Mouse (Mus musculus) limb, embryonic 12.5 days (tissue): ENCODE measurements around the gene Chd2. TPM values are rescaled to one million over a fixed set of nuclear protein-coding genes. Genes with fewer than 3 reads are reported as not detected.

ENCODE experiments used
- ATAC-seq: fragments of 200-750 bp; cut with Nextera tagmentation; 2 replicates; pipeline ENCODE4 v1.8.0; 2017; ENCODE audit warnings: low read depth, moderate TSS enrichment; ENCODE audit not compliant: insufficient number of reproducible peaks, insufficient read depth, low FRiP score, low TSS enrichment
- H3K27ac ChIP-seq: fragments of 300-500 bp; sonication (generic); 2 replicates; pipeline ENCODE4 v1.5.1; 2016; ENCODE audit warnings: mild to moderate bottlenecking, moderate library complexity
- H3K27me3 ChIP-seq: fragments of 300-500 bp; sonication (generic); 2 replicates; pipeline ENCODE4 v1.6.1; 2016; ENCODE audit warnings: mild to moderate bottlenecking, moderate library complexity
- H3K36me3 ChIP-seq: fragments of 300-500 bp; sonication (generic); 2 replicates; pipeline ENCODE4 v1.6.1; 2016; ENCODE audit warnings: mild to moderate bottlenecking, moderate library complexity
- H3K4me1 ChIP-seq: fragments of 300-500 bp; sonication (generic); replicated peaks from 2 replicates; pipeline ENCODE4 v1.6.1; 2016
- H3K4me2 ChIP-seq: fragments of 300-500 bp; sonication (generic); 2 replicates; pipeline ENCODE4 v1.6.1; 2016; ENCODE audit warnings: mild to moderate bottlenecking, moderate library complexity
- H3K4me3 ChIP-seq: fragments of 300-500 bp; sonication (generic); replicated peaks from 2 replicates; pipeline ENCODE4 v1.5.1; 2016; ENCODE audit warnings: mild to moderate bottlenecking
- H3K9ac ChIP-seq: fragments of 300-500 bp; sonication (generic); replicated peaks from 2 replicates; pipeline ENCODE4 v1.6.1; 2016; ENCODE audit warnings: mild to moderate bottlenecking, moderate library complexity
- H3K9me3 ChIP-seq: fragments of 300-500 bp; sonication (generic); 2 replicates; pipeline ENCODE4 v1.6.1; 2016; ENCODE audit warnings: mild to moderate bottlenecking, moderate library complexity
- WGBS: fragments of 180-500 bp; shearing (Covaris S2); methylation state at CpG from one replicate; pipeline ENCODE4 v1.1.7; 2016; 5-methylcytosine and 5-hydroxymethylcytosine counted together
- polyA plus RNA-seq: library from polyadenylated mRNA; unstranded; fragments of >200 nt; fragmentation: Nextera tagmentation; extraction: Ambion mirVana; gene quantifications from 2 replicates; pipeline ENCODE4 v1.2.1, GENCODE M21; 2016

Chd2 gene
- polyA plus RNA-seq: 66.8 and 70.3 TPM in 2 replicates

DNA sequence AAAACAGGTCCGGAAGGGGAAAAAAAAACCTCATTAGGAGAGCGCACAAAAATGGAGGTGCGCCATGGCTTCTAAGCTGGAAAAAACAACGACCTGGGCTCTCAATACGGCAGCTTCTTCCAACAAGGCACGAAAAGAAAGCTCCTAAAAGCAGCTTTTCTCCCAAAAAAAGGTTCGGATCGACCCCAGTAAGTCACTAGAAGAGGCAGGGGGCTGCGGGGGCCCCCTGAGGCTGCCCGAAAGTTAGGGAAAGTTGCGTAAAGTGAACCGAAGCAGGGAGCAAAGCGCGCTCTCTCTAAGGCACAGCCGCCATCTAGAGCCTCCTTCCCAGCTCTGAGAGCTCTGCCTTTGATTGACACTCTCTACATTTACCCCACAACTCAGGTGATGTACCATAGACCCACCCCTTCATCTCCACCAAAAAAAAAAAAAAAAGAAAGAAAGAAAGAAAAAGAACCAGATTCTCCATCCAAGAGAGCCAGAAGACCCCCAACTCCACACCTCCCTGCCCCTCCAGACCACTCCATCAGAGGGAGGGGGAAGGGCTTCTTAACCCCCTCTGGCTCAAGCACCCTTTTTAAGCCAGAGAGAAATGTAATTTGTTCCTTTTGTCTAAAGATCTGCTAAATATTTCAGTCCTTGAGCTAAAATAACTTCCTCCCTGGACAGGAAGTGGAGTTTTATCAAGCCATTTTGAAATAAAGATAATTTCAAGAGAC is at the start of gene Chd2:
Chd2 (minus strand) TSS at position 419 of the 719 bp plus-strand sequence.
- Histone ChIP-seq H3K4me1 (peaks cover 5% of the 10 kb centered on the region), H3K27me3 (no peaks in the 10 kb centered on the region), H3K9me3 (no peaks in the 10 kb centered on the region), H3K4me2 (peak within 1 kb of the TSS; percentile 60), H3K4me3 (peak within 1 kb of the TSS; percentile 69), H3K9ac (peak within 1 kb of the TSS; percentile 93), H3K36me3 (peaks cover 18% of the 10 kb centered on the region), H3K27ac (peak within 1 kb of the TSS; percentile 99)
- WGBS: under 1% methylated on average over 15 of the region's 15 CpGs
- ATAC-seq: peak; percentile 71

DNA sequence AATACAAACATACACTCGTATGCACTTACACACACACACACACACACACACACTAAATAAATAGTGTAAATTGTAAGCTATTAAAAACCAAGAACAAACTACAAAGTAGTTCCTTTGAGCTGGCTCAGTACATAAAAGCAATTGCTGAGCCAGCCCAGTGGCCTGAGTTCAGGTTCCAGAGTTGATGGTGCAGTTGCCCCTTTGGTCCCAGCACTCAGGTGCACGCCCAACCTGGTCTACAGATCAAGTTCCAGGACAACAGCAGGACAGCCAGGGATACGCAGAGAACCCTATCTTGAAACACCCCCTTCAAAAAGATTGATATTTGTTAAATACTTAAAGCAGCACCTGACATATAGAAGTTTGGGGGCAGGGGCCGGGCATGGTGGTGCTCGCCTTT is 49.1 kb upstream of the Chd2 start:
- Histone ChIP-seq H3K9me3 (no peaks in the 10 kb centered on the region), H3K4me3 (no peak overlapping the region), H3K36me3 (no peaks in the 10 kb centered on the region), H3K27ac (no peak overlapping the region), H3K27me3 (no peaks in the 10 kb centered on the region), H3K4me1 (peaks cover 32% of the 10 kb centered on the region), H3K4me2 (no peak overlapping the region), H3K9ac (no peak overlapping the region)
- no peak for ATAC-seq
- 95% methylated on average over 5 of the region's 5 CpGs for WGBS

DNA sequence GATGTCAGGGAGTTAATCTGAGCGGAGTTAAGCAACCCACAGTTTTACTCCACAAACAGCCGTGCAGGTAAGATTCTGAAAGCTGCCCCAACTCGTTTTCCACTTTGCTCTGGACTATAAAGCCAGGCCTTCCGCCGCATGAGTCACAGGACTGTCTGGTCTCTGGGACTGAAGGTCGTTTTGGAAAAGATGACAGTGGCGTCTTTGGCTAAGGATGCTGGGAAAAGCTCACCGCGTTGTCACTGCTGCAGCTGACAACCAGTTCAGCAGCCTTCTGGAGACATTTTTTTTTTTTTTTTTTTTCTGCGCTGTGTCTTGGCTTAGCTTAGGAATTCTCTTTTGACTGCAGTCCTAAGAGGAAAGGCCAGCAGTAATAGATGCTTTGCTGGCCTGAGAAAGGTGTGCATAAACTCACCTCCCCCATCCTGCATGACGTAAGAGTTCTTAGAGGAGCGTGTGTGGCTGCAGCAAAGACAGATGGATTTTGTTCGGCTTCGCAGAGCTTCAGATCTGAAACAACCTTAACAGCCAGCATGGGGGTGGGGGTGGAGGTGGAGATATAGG is 47.7 kb upstream of the Chd2 start:
- H3K4me1 ChIP-seq: peaks cover 44% of the 10 kb centered on the region
- no peaks in the 10 kb centered on the region for H3K27me3 ChIP-seq
- ATAC-seq: no peak
- WGBS: 33% methylated on average over 14 of the region's 14 CpGs
- no peaks in the 10 kb centered on the region for H3K36me3 ChIP-seq
- peak overlapping the region; percentile 26; the same call in 1 of the 2 replicates for H3K4me2 ChIP-seq
- 0 out of 2 replicates have a peak overlapping the region, but pooled peaks have one; percentile 3 for H3K4me3 ChIP-seq
- no peak overlapping the region for H3K9ac ChIP-seq
- peak overlapping the region; percentile 81 for H3K27ac ChIP-seq
- H3K9me3 ChIP-seq: no peaks in the 10 kb centered on the region

DNA sequence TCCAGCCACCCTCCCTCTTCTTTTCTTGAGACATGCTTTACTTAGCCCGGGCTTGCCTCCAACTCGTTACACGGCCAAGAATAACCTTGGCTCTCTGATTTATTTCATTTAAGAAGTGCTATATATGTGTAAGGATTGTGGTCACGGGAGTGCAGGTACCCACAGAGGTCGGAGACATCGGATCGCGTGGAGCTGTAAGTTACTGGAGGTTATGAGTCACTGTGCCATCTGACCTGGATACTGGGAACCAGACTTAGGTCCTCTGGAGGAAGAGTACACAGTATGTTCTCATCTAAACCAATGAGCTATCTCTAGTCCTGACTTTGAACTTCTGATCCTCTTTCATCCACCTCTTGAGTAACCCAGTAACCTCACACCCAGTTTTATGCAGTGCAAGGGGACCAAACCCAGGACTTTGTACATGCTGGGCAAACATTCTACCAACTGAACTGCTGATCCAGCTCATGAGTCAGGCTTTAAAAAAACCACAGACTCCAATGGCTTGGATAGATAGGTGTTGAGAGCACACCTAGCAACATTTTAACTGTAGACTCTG is 46.8 kb upstream of the Chd2 start:
- WGBS: 81% methylated on average over 8 of the region's 8 CpGs
- Histone ChIP-seq H3K4me2 (no peak overlapping the region), H3K36me3 (no peaks in the 10 kb centered on the region), H3K9me3 (no peaks in the 10 kb centered on the region), H3K27ac (peak overlapping the region; percentile 81), H3K27me3 (no peaks in the 10 kb centered on the region), H3K4me3 (no peak overlapping the region), H3K9ac (no peak overlapping the region), H3K4me1 (peaks cover 42% of the 10 kb centered on the region)
- no peak for ATAC-seq

DNA sequence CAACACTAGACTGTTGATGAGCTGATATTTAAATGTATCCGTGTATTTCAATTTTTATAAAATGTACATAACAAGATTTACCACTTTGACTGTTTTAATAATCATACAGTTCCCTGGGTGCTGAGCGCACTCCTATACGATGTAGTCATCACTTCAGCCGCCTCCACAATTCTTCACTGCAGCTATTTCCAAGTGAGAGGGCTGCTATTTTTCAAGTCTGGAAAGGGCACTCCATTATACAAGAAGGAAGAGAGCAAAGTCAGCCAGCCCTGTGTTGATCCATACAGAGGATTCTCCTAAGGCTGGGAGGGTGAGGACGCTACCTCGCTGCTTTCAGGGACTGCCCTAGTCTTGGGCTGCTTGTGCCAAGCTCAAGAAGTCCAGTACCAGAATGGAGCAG is 45.1 kb upstream of the Chd2 start:
- no peak for ATAC-seq
- Histone ChIP-seq H3K4me3 (no peak overlapping the region), H3K36me3 (no peaks in the 10 kb centered on the region), H3K9ac (no peak overlapping the region), H3K27ac (no peak overlapping the region), H3K27me3 (no peaks in the 10 kb centered on the region), H3K4me1 (peaks cover 44% of the 10 kb centered on the region), H3K9me3 (no peaks in the 10 kb centered on the region), H3K4me2 (no peak overlapping the region)
- WGBS: 93% methylated on average over 6 of the region's 6 CpGs

DNA sequence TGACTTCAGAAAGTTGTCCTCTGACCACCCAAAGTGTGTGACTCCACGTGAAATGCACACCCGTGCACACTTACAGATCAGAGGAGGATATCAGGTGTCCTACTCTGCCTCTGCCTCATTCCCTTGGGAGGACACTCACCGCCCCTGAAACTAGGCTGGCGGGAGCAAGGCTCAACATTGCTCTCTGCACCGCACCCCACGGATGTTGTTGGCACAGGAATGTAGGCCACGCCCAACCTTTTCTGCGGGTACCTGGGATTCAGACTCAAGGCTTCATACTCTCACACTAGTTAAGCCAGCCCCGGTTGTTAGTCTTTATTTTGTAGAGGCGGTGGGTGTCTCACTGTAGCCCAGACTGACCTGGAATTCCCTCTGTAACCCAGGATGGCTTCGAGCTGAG is 44.6 kb upstream of the Chd2 start:
- no peak for ATAC-seq
- Histone ChIP-seq H3K27ac (no peak overlapping the region), H3K36me3 (no peaks in the 10 kb centered on the region), H3K9ac (no peak overlapping the region), H3K9me3 (no peaks in the 10 kb centered on the region), H3K4me3 (no peak overlapping the region), H3K4me1 (peaks cover 44% of the 10 kb centered on the region), H3K27me3 (no peaks in the 10 kb centered on the region), H3K4me2 (no peak overlapping the region)
- WGBS: 64% methylated on average over 11 of the region's 11 CpGs

DNA sequence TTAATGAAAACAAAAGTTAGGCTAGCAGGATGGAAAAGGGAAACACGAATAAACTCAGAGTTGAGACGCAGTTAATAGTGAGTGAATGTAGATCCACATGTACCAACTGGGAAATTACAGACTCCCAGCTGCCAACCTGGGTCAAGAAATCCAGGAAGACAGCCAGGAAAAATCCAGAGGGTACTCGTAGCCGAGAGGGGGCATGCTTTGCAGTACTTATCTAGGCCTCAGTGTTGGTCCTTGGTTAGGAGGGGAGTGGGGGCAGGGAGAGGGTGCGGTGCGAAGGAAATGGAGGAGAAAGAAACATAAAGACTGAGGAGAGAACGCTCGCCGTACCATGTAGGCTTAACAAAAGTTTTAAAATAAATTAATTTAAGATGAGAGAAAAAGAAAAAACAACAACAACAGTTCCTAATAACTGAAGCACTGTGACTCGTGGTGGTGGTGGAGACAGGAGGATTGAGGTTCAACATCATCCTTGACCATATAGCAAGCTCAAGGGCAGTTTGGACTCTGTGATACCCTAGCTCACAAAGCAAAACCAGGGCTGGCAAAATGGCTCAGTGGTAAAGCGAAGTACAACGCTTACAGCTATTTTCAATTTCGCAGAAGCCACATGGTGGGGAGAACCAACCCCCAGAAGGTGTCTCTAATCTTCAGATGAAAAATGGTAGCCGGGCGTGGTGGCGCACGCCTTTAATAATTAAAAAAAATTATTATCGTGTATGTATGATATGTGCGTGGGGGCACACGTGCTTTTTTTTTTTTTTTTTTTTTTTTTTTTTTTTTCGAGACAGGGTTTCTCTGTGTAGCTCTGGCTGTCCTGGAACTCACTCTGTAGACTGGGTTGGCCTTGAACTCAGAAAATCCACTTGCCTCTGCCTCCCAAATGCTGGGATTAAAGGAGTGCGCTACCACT is 43.7 kb upstream of the Chd2 start:
- Histone ChIP-seq H3K9ac (no peak overlapping the region; the same call in 1 of the 2 replicates), H3K27me3 (no peaks in the 10 kb centered on the region), H3K4me2 (no peak overlapping the region), H3K4me1 (peaks cover 44% of the 10 kb centered on the region), H3K9me3 (no peaks in the 10 kb centered on the region), H3K4me3 (no peak overlapping the region), H3K27ac (peak overlapping the region; percentile 87), H3K36me3 (no peaks in the 10 kb centered on the region)
- no peak for ATAC-seq
- WGBS: 79% methylated on average over 22 of the region's 22 CpGs

DNA sequence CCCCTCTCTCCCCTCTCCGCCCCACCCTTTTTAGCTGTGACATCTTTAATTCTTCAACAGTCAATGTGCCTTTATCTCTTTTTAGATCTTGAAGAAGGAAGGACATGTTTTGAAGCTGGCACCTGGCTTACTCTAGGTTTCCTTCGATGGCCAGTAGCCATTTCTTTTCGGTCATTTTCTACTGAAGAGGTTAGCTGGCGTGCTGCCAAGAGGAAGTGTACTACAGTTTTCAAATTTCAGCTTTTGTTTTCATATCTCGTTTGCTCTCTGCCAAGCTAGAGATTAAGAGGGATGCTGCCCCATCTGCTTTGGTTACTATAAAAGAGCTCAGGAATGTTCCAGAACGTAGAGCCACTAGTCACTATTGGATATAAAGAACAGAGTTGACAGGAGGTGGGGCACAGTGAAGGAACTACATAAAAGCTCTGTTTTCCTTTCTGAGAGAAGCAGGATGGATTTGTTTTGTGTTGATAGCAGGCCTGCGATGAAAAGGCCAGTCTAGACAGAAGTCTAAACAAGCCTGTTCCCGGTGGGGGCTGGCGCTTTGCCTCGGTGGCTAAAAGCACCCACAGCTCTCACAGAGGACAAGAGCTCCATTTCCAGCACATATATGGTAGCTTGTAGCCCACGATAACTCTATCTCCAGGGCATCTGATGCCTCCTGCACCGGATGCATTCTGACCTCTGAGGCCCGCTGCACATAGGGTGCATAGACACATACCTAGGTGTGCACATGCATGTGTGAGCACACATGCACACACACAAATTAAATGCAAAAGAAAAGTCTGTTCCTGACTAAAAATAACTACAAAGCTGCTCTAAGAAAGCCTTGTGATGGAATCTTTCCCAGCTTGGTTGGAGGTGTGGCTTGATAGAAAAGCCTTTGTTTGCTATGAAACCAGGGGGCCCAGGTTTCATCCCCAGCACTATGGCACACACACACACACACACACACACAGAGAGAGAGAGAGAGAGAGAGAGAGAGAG is 42.7 kb upstream of the Chd2 start:
- Histone ChIP-seq H3K9ac (no peak overlapping the region), H3K36me3 (no peaks in the 10 kb centered on the region), H3K27ac (peak overlapping the region; percentile 87), H3K4me1 (peaks cover 35% of the 10 kb centered on the region), H3K27me3 (no peaks in the 10 kb centered on the region), H3K9me3 (no peaks in the 10 kb centered on the region), H3K4me3 (no peak overlapping the region), H3K4me2 (no peak overlapping the region)
- no peak for ATAC-seq
- WGBS: 54% methylated on average over 13 of the region's 13 CpGs

DNA sequence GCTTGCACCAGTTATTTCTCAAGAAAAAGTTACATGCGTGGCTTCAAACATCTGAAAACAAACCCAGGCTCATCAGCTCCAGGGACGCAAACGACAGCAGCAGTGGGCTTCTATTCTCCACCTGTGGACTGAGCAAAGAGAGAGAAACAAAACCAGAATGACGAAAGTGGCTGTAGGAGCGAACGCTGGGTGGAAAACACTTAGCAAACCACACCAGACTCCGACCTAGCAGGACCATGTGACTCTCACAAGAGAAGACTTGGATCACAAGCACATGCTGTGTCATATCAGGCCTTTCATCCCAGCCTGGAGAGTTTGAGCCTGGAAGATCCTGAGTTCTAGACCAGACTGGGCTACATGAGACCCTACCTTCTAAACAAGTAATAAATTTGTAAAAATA is 41.8 kb upstream of the Chd2 start:
- Histone ChIP-seq H3K9ac (no peak overlapping the region), H3K9me3 (no peaks in the 10 kb centered on the region), H3K4me3 (no peak overlapping the region), H3K4me1 (peaks cover 27% of the 10 kb centered on the region), H3K27ac (no peak overlapping the region), H3K4me2 (no peak overlapping the region), H3K27me3 (no peaks in the 10 kb centered on the region), H3K36me3 (no peaks in the 10 kb centered on the region)
- no peak for ATAC-seq
- WGBS: 81% methylated on average over 7 of the region's 7 CpGs

DNA sequence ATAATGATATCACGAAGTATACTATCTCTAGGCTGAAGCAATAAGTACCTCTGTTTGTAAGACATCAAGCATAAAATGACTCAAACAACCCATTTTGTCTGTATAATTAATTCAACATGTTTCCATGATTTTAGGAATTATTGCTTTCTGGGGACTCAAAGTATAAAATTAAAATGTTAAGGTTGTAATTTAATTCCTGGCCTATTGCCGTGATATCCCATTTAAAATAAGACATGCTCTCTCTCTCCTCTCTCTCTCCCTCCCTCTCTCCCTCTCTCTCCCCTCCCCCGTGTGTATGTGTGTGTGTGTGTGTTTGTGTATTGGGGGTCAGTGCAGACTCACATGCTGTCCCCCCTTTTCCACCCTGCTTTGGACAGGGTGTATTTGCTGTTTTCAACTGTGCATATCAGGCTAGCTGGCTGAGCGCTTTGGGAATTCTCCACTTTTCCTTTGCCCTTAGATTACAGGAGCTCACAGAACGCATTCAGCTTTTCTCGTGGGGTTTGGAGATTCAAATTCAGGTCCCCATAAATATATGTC is 40.3 kb upstream of the Chd2 start:
- Histone ChIP-seq H3K9ac (no peak overlapping the region), H3K27me3 (no peaks in the 10 kb centered on the region), H3K4me1 (peaks cover 27% of the 10 kb centered on the region), H3K36me3 (no peaks in the 10 kb centered on the region), H3K27ac (0 out of 2 replicates have a peak overlapping the region, but pooled peaks have one; percentile 17), H3K4me2 (no peak overlapping the region), H3K4me3 (no peak overlapping the region), H3K9me3 (no peaks in the 10 kb centered on the region)
- no peak for ATAC-seq
- 49% methylated on average over 6 of the region's 6 CpGs for WGBS
